Mouse (Mus musculus): ENCODE data around the gene Ror2.

Gene Ror2

GRCm38 (mm10) chr13:53284740-53285191, 1.2 kb downstream of the Ror2 start:
- H3K4me3 ChIP-seq (replicated peaks; ENCODE audit: low read length), result peak overlapping the region; percentile 86
- peaks cover 32% of the 10 kb centered on the region for H3K4me1 ChIP-seq (replicated peaks; ENCODE audit: low read depth, low read length)
- H3K27me3 ChIP-seq (ENCODE audit: insufficient read depth, low read length), result peaks cover 70% of the 10 kb centered on the region
- TF ChIP-seq CTCF (conservative IDR thresholded peaks at IDR 0.05; ENCODE audit: low read length) (no peak), POU5F1 (IDR thresholded peaks at IDR 0.05; ENCODE audit: borderline replicate concordance, low read length) (no peak), NANOG (IDR thresholded peaks at IDR 0.05; ENCODE audit: borderline replicate concordance, low read length) (no peak)
- H3K9me3 ChIP-seq (ENCODE audit: low read length), result peaks cover 6% of the 10 kb centered on the region; the same call in 1 of the 2 replicates
- no peaks in the 10 kb centered on the region for H3K36me3 ChIP-seq (ENCODE audit: insufficient read depth, low read length)

GRCm38 (mm10) chr13:53281604-53282396, 4.1 kb downstream of the Ror2 start:
- no peaks in the 10 kb centered on the region for H3K9me3 ChIP-seq (ENCODE audit: low read length)
- no peaks in the 10 kb centered on the region for H3K36me3 ChIP-seq (ENCODE audit: insufficient read depth, low read length)
- H3K4me1 ChIP-seq (replicated peaks; ENCODE audit: low read depth, low read length), result peaks cover 55% of the 10 kb centered on the region
- peaks cover 49% of the 10 kb centered on the region for H3K27me3 ChIP-seq (ENCODE audit: insufficient read depth, low read length)
- no peak for TF ChIP-seq NANOG (IDR thresholded peaks at IDR 0.05; ENCODE audit: borderline replicate concordance, low read length)
- no peak for TF ChIP-seq POU5F1 (IDR thresholded peaks at IDR 0.05; ENCODE audit: borderline replicate concordance, low read length)
- TF ChIP-seq CTCF (conservative IDR thresholded peaks at IDR 0.05; ENCODE audit: low read length), result no peak
- H3K4me3 ChIP-seq (replicated peaks; ENCODE audit: low read length), result no peak overlapping the region

GRCm38 (mm10) chr13:53278908-53279307, 7.0 kb downstream of the Ror2 start:
- Histone ChIP-seq H3K36me3 (ENCODE audit: insufficient read depth, low read length) (no peaks in the 10 kb centered on the region), H3K27me3 (ENCODE audit: insufficient read depth, low read length) (peaks cover 21% of the 10 kb centered on the region), H3K9me3 (ENCODE audit: low read length) (no peaks in the 10 kb centered on the region), H3K4me3 (replicated peaks; ENCODE audit: low read length) (0 out of 2 replicates have a peak overlapping the region, but pooled peaks have one; percentile 14), H3K4me1 (replicated peaks; ENCODE audit: low read depth, low read length) (peaks cover 40% of the 10 kb centered on the region)
- TF ChIP-seq POU5F1 (IDR thresholded peaks at IDR 0.05; ENCODE audit: borderline replicate concordance, low read length) (no peak), CTCF (conservative IDR thresholded peaks at IDR 0.05; ENCODE audit: low read length) (no peak), NANOG (IDR thresholded peaks at IDR 0.05; ENCODE audit: borderline replicate concordance, low read length) (no peak)

GRCm38 (mm10) chr13:53276381-53276780, 9.5 kb downstream of the Ror2 start:
- Histone ChIP-seq H3K9me3 (ENCODE audit: low read length) (0 out of 2 replicates have a peak, but pooled peaks cover 1% of the 10 kb centered on the region), H3K4me1 (replicated peaks; ENCODE audit: low read depth, low read length) (peaks cover 34% of the 10 kb centered on the region), H3K4me3 (replicated peaks; ENCODE audit: low read length) (no peak overlapping the region), H3K36me3 (ENCODE audit: insufficient read depth, low read length) (no peaks in the 10 kb centered on the region), H3K27me3 (ENCODE audit: insufficient read depth, low read length) (0 out of 2 replicates have a peak, but pooled peaks cover 5% of the 10 kb centered on the region)
- TF ChIP-seq POU5F1 (IDR thresholded peaks at IDR 0.05; ENCODE audit: borderline replicate concordance, low read length), result no peak
- TF ChIP-seq CTCF (conservative IDR thresholded peaks at IDR 0.05; ENCODE audit: low read length), result no peak
- no peak for TF ChIP-seq NANOG (IDR thresholded peaks at IDR 0.05; ENCODE audit: borderline replicate concordance, low read length)

GRCm38 (mm10) chr13:53275778-53276177, 10.1 kb downstream of the Ror2 start:
- Histone ChIP-seq H3K4me1 (replicated peaks; ENCODE audit: low read depth, low read length) (peaks cover 34% of the 10 kb centered on the region), H3K36me3 (ENCODE audit: insufficient read depth, low read length) (no peaks in the 10 kb centered on the region), H3K27me3 (ENCODE audit: insufficient read depth, low read length) (0 out of 2 replicates have a peak, but pooled peaks cover 5% of the 10 kb centered on the region), H3K9me3 (ENCODE audit: low read length) (0 out of 2 replicates have a peak, but pooled peaks cover 4% of the 10 kb centered on the region), H3K4me3 (replicated peaks; ENCODE audit: low read length) (no peak overlapping the region)
- no peak for TF ChIP-seq CTCF (conservative IDR thresholded peaks at IDR 0.05; ENCODE audit: low read length)
- no peak for TF ChIP-seq NANOG (IDR thresholded peaks at IDR 0.05; ENCODE audit: borderline replicate concordance, low read length)
- TF ChIP-seq POU5F1 (IDR thresholded peaks at IDR 0.05; ENCODE audit: borderline replicate concordance, low read length), result no peak

GRCm38 (mm10) chr13:53274771-53275170, 11.2 kb downstream of the Ror2 start:
- peaks cover 38% of the 10 kb centered on the region for H3K4me1 ChIP-seq (replicated peaks; ENCODE audit: low read depth, low read length)
- no peaks in the 10 kb centered on the region for H3K36me3 ChIP-seq (ENCODE audit: insufficient read depth, low read length)
- TF ChIP-seq NANOG (IDR thresholded peaks at IDR 0.05; ENCODE audit: borderline replicate concordance, low read length) (no peak), CTCF (conservative IDR thresholded peaks at IDR 0.05; ENCODE audit: low read length) (no peak), POU5F1 (IDR thresholded peaks at IDR 0.05; ENCODE audit: borderline replicate concordance, low read length) (no peak)
- H3K4me3 ChIP-seq (replicated peaks; ENCODE audit: low read length), result no peak overlapping the region
- H3K27me3 ChIP-seq (ENCODE audit: insufficient read depth, low read length), result 0 out of 2 replicates have a peak, but pooled peaks cover 5% of the 10 kb centered on the region
- H3K9me3 ChIP-seq (ENCODE audit: low read length), result 0 out of 2 replicates have a peak, but pooled peaks cover 4% of the 10 kb centered on the region

- no peaks in the 10 kb centered on the region for H3K36me3 ChIP-seq (ENCODE audit: insufficient read depth, low read length)
- H3K4me3 ChIP-seq (replicated peaks; ENCODE audit: low read length), result no peak overlapping the region
- no peaks in the 10 kb centered on the region for H3K27me3 ChIP-seq (ENCODE audit: insufficient read depth, low read length)
- TF ChIP-seq POU5F1 (IDR thresholded peaks at IDR 0.05; ENCODE audit: borderline replicate concordance, low read length), result no peak
- TF ChIP-seq CTCF (conservative IDR thresholded peaks at IDR 0.05; ENCODE audit: low read length), result no peak
- no peak for TF ChIP-seq NANOG (IDR thresholded peaks at IDR 0.05; ENCODE audit: borderline replicate concordance, low read length)
- H3K4me1 ChIP-seq (replicated peaks; ENCODE audit: low read depth, low read length), result peaks cover 20% of the 10 kb centered on the region; the same call in 1 of the 2 replicates
- H3K9me3 ChIP-seq (ENCODE audit: low read length), result 0 out of 2 replicates have a peak, but pooled peaks cover 4% of the 10 kb centered on the region
Measured at GRCm38 (mm10) chr13:53271595-53271994, 14.3 kb downstream of the Ror2 start.

GRCm38 (mm10) chr13:53270549-53270948, 15.4 kb downstream of the Ror2 start:
- H3K27me3 ChIP-seq (ENCODE audit: insufficient read depth, low read length), result no peaks in the 10 kb centered on the region
- no peak overlapping the region for H3K4me3 ChIP-seq (replicated peaks; ENCODE audit: low read length)
- H3K36me3 ChIP-seq (ENCODE audit: insufficient read depth, low read length), result no peaks in the 10 kb centered on the region
- TF ChIP-seq POU5F1 (IDR thresholded peaks at IDR 0.05; ENCODE audit: borderline replicate concordance, low read length) (no peak), NANOG (IDR thresholded peaks at IDR 0.05; ENCODE audit: borderline replicate concordance, low read length) (no peak), CTCF (conservative IDR thresholded peaks at IDR 0.05; ENCODE audit: low read length) (no peak)
- peaks cover 15% of the 10 kb centered on the region; the same call in 1 of the 2 replicates for H3K4me1 ChIP-seq (replicated peaks; ENCODE audit: low read depth, low read length)
- H3K9me3 ChIP-seq (ENCODE audit: low read length), result 0 out of 2 replicates have a peak, but pooled peaks cover 4% of the 10 kb centered on the region

All from E14TG2a.4 (cell line).